Mouse (Mus musculus): ENCODE measurements around the gene Uaca. TPM values are rescaled to one million over a fixed set of nuclear protein-coding genes. Genes with fewer than 3 reads are reported as not detected.

Uaca gene
- total RNA-seq, 2 experiments from 2014 or later, result 6.8 to 6.9 TPM

GRCm38 (mm10) chr9:60828196-60828595, 33.9 kb downstream of the Uaca start:
- Histone ChIP-seq H3K4me3 (no peak overlapping the region), H3K27ac (no peak overlapping the region)
- TF ChIP-seq CTCF (conservative IDR thresholded peaks at IDR 0.05), result no peak
- DNase-seq (ENCODE audit: low spot score in 2 of 2), result no peak

- H3K27ac ChIP-seq, result no peak overlapping the region
- 0 out of 2 replicates have a peak, but pooled peaks have one; percentile 12 for TF ChIP-seq CTCF (conservative IDR thresholded peaks at IDR 0.05)
- DNase-seq (ENCODE audit: low spot score in 2 of 2), result no peak
- H3K4me3 ChIP-seq, result no peak overlapping the region
Measured at GRCm38 (mm10) chr9:60829610-60830009, 35.3 kb downstream of the Uaca start.

- Histone ChIP-seq H3K4me3 (no peak overlapping the region), H3K27ac (no peak overlapping the region)
- no peak for DNase-seq (ENCODE audit: low spot score in 2 of 2)
- no peak for TF ChIP-seq CTCF (conservative IDR thresholded peaks at IDR 0.05)
Measured at GRCm38 (mm10) chr9:60830079-60830478, 35.7 kb downstream of the Uaca start.

- H3K4me3 ChIP-seq, result no peak overlapping the region
- DNase-seq (ENCODE audit: low spot score in 2 of 2), result no peak
- TF ChIP-seq CTCF (conservative IDR thresholded peaks at IDR 0.05), result no peak
- H3K27ac ChIP-seq, result no peak overlapping the region
Measured at GRCm38 (mm10) chr9:60832233-60832632, 37.9 kb downstream of the Uaca start.

GRCm38 (mm10) chr9:60836151-60836550, 41.8 kb downstream of the Uaca start:
- Histone ChIP-seq H3K27ac (no peak overlapping the region), H3K4me3 (no peak overlapping the region)
- no peak for DNase-seq (ENCODE audit: low spot score in 2 of 2)
- TF ChIP-seq CTCF (conservative IDR thresholded peaks at IDR 0.05), result no peak

- H3K27ac ChIP-seq, result peak overlapping the region; percentile 72
- DNase-seq (ENCODE audit: low spot score in 2 of 2), result no peak
- H3K4me3 ChIP-seq, result peak overlapping the region; percentile 41; the same call in 1 of the 2 replicates
- no peak for TF ChIP-seq CTCF (conservative IDR thresholded peaks at IDR 0.05)
Measured at GRCm38 (mm10) chr9:60837078-60837448, 42.7 kb downstream of the Uaca start.

- Histone ChIP-seq H3K4me3 (peak overlapping the region; percentile 41), H3K27ac (peak overlapping the region; percentile 72)
- no peak for TF ChIP-seq CTCF (conservative IDR thresholded peaks at IDR 0.05)
- DNase-seq (ENCODE audit: low spot score in 2 of 2), result no peak
Measured at GRCm38 (mm10) chr9:60837449-60838141, 43.3 kb downstream of the Uaca start.

- Histone ChIP-seq H3K27ac (no peak overlapping the region; the same call in 1 of the 2 replicates), H3K4me3 (no peak overlapping the region; the same call in 1 of the 2 replicates)
- no peak for DNase-seq (ENCODE audit: low spot score in 2 of 2)
- no peak for TF ChIP-seq CTCF (conservative IDR thresholded peaks at IDR 0.05)
Measured at GRCm38 (mm10) chr9:60838331-60838872, 44.1 kb downstream of the Uaca start.

- Histone ChIP-seq H3K27ac (peak overlapping the region; percentile 46), H3K4me3 (no peak overlapping the region)
- no peak for DNase-seq (ENCODE audit: low spot score in 2 of 2)
- no peak for TF ChIP-seq CTCF (conservative IDR thresholded peaks at IDR 0.05)
Measured at GRCm38 (mm10) chr9:60841393-60841792, 47.1 kb downstream of the Uaca start.

GRCm38 (mm10) chr9:60843415-60844076, 49.2 kb downstream of the Uaca start:
- Histone ChIP-seq H3K4me3 (no peak overlapping the region), H3K27ac (no peak overlapping the region)
- TF ChIP-seq CTCF (conservative IDR thresholded peaks at IDR 0.05), result no peak
- DNase-seq (ENCODE audit: low spot score in 2 of 2), result no peak

GRCm38 (mm10) chr9:60848730-60849129, 54.4 kb downstream of the Uaca start:
- TF ChIP-seq CTCF (conservative IDR thresholded peaks at IDR 0.05), result no peak
- no peak overlapping the region for H3K27ac ChIP-seq
- no peak overlapping the region for H3K4me3 ChIP-seq
- DNase-seq (ENCODE audit: low spot score in 2 of 2), result no peak

- TF ChIP-seq CTCF (conservative IDR thresholded peaks at IDR 0.05), result no peak
- DNase-seq (ENCODE audit: low spot score in 2 of 2), result no peak
- Histone ChIP-seq H3K27ac (no peak overlapping the region), H3K4me3 (no peak overlapping the region)
Measured at GRCm38 (mm10) chr9:60849986-60850385, 55.6 kb downstream of the Uaca start.

GRCm38 (mm10) chr9:60854196-60854595, 59.9 kb downstream of the Uaca start:
- no peak overlapping the region for H3K4me3 ChIP-seq
- H3K27ac ChIP-seq, result no peak overlapping the region
- no peak for DNase-seq (ENCODE audit: low spot score in 2 of 2)
- TF ChIP-seq CTCF (conservative IDR thresholded peaks at IDR 0.05), result no peak

Data from layer of hippocampus, adult 2 months (tissue).